Mouse (Mus musculus) MEL (cell line): ENCODE measurements around the gene Prpf40a. TPM values are rescaled to one million over a fixed set of nuclear protein-coding genes. Genes with fewer than 3 reads are reported as not detected.

ENCODE experiments used
- DNase-seq: peaks from one replicate; pipeline ENCODE4 v3.0.0; 2011; ENCODE audit warnings: low read depth, low spot score
- H3K27ac ChIP-seq: 2 replicates; pipeline ENCODE4 v1.5.1; 2012; ENCODE audit warnings: low read depth, mild to moderate bottlenecking, control low read depth, low read length, moderate library complexity; ENCODE audit not compliant: control insufficient read depth
- H3K27me3 ChIP-seq, 2 experiments: fragments of 150-350 bp in 1 of 2; sonication (generic) in 1 of 2; 2 replicates each; pipeline ENCODE4 v1.6.1; 2012; ENCODE audit warnings: low read length in 2 of 2, mild to moderate bottlenecking in 2 of 2, improper control_type of control experiment in 1 of 2, moderate library complexity in 1 of 2; ENCODE audit not compliant: insufficient read depth in 2 of 2, control insufficient read depth in 1 of 2
- H3K36me3 ChIP-seq, 2 experiments: 2 replicates each; pipeline ENCODE4 v1.6.1; 2012 to 2014; ENCODE audit warnings: low read length in 2 of 2, improper control_type of control experiment in 1 of 2, inconsistent platforms in 1 of 2, mild to moderate bottlenecking in 1 of 2; ENCODE audit not compliant: insufficient read depth in 2 of 2, control insufficient read depth in 1 of 2
- H3K4me1 ChIP-seq, 2 experiments: fragments of 150-350 bp in 1 of 2; sonication (generic) in 1 of 2; 2 replicates each; pipeline ENCODE4 v1.6.1; 2012; ENCODE audit warnings: low read length in 2 of 2, improper control_type of control experiment in 1 of 2, mild to moderate bottlenecking in 1 of 2; ENCODE audit not compliant: insufficient read depth in 2 of 2, control insufficient read depth in 1 of 2
- H3K4me3 ChIP-seq, 2 experiments: fragments of 150-350 bp in 1 of 2; sonication (generic) in 1 of 2; 2 replicates each; pipeline ENCODE4 v1.5.1; 2012; ENCODE audit warnings: low read depth in 2 of 2, low read length in 2 of 2, mild to moderate bottlenecking in 2 of 2, moderate library complexity in 2 of 2, control low read depth in 1 of 2, improper control_type of control experiment in 1 of 2; ENCODE audit not compliant: control insufficient read depth in 1 of 2, insufficient read depth in 1 of 2
- H3K79me2 ChIP-seq: 2 replicates; pipeline ENCODE4 v1.6.1; 2012; ENCODE audit warnings: mild to moderate bottlenecking, low read length, moderate library complexity; ENCODE audit not compliant: control insufficient read depth, poor library complexity, insufficient read depth
- H3K9ac ChIP-seq: 2 replicates; pipeline ENCODE4 v1.6.1; 2012; ENCODE audit warnings: low read depth, mild to moderate bottlenecking, control low read depth, low read length, moderate library complexity; ENCODE audit not compliant: control insufficient read depth, poor library complexity, severe bottlenecking
- H3K9me3 ChIP-seq: fragments of 150-350 bp; sonication (generic); replicated peaks from 2 replicates; pipeline ENCODE4 v1.6.1; 2012; ENCODE audit warnings: mild to moderate bottlenecking, low read length, improper control_type of control experiment, moderate library complexity; ENCODE audit not compliant: insufficient read depth
- CTCF ChIP-seq, 3 experiments: IDR thresholded peaks in 2 of 3; conservative IDR thresholded peaks in 1 of 3; 2 replicates each; pipeline ENCODE4 v1.5.1; 2011 to 2012; ENCODE audit warnings: low read length in 3 of 3, low read depth in 2 of 3, mild to moderate bottlenecking in 2 of 3, improper control_type of control experiment in 1 of 3, inconsistent platforms in 1 of 3, mixed read lengths in 1 of 3, moderate library complexity in 1 of 3; ENCODE audit not compliant: control insufficient read depth in 1 of 3, insufficient read depth in 1 of 3, poor library complexity in 1 of 3, severe bottlenecking in 1 of 3
- ELF1 ChIP-seq: IDR thresholded peaks from 2 replicates; pipeline ENCODE4 v1.6.1; 2014; ENCODE audit warnings: low read depth, mild to moderate bottlenecking, inconsistent platforms, low read length, improper control_type of control experiment, moderate library complexity
- MAZ ChIP-seq: IDR thresholded peaks from 2 replicates; pipeline ENCODE4 v1.6.1; 2012; ENCODE audit warnings: low read depth, mild to moderate bottlenecking, inconsistent platforms, low read length, improper control_type of control experiment
- MEF2A ChIP-seq: IDR thresholded peaks from 2 replicates; pipeline ENCODE4 v1.6.1; 2014; ENCODE audit warnings: low read depth, mild to moderate bottlenecking, inconsistent platforms, low read length, improper control_type of control experiment; ENCODE audit not compliant: poor library complexity, insufficient replicate concordance, severe bottlenecking; ENCODE audit errors: extremely low read depth
- MXI1 ChIP-seq: IDR thresholded peaks from 2 replicates; pipeline ENCODE4 v1.6.1; 2011; ENCODE audit warnings: mild to moderate bottlenecking, low read depth, low read length, improper control_type of control experiment
- MYC ChIP-seq: IDR thresholded peaks from 2 replicates; pipeline ENCODE4 v1.6.1; 2011; ENCODE audit warnings: low read depth, mild to moderate bottlenecking, low read length, improper control_type of control experiment, moderate library complexity
- NRF1 ChIP-seq: IDR thresholded peaks from 2 replicates; pipeline ENCODE4 v1.6.1; 2014; ENCODE audit warnings: low read depth, mild to moderate bottlenecking, inconsistent platforms, low read length, improper control_type of control experiment, moderate library complexity; ENCODE audit not compliant: poor library complexity, insufficient read depth, severe bottlenecking
- POLR2AphosphoS2 ChIP-seq: IDR thresholded peaks from 2 replicates; pipeline ENCODE4 v1.6.1; 2011; ENCODE audit warnings: low read length, improper control_type of control experiment
- RCOR1 ChIP-seq: IDR thresholded peaks from 2 replicates; pipeline ENCODE4 v1.6.1; 2012; ENCODE audit warnings: low read depth, mild to moderate bottlenecking, inconsistent platforms, low read length, improper control_type of control experiment
- TAL1 ChIP-seq: IDR thresholded peaks from 2 replicates; pipeline ENCODE4 v1.6.1; 2012; ENCODE audit warnings: mild to moderate bottlenecking, inconsistent platforms, low read length, moderate library complexity, mixed read lengths
- USF1 ChIP-seq: IDR thresholded peaks from 2 replicates; pipeline ENCODE4 v1.6.1; 2014; ENCODE audit warnings: low read depth, mild to moderate bottlenecking, inconsistent platforms, low read length, improper control_type of control experiment, moderate library complexity
- ZMIZ1 ChIP-seq: IDR thresholded peaks from 2 replicates; pipeline ENCODE4 v1.6.1; 2012; ENCODE audit warnings: low read depth, mild to moderate bottlenecking, inconsistent platforms, low read length, improper control_type of control experiment, moderate library complexity
- polyA plus RNA-seq, 2 experiments: library from polyadenylated mRNA; stranded (reverse) in 1 of 2; unstranded in 1 of 2; fragments of >175 nt in 1 of 2; fragments of >200 nt in 1 of 2; gene quantifications; 2 replicates each; pipeline versions ENCODE4 v1.2.1 to v1.2.4; 2012; ENCODE audit warnings: low replicate concordance in 2 of 2, low read depth in 1 of 2; ENCODE audit not compliant: insufficient read length in 2 of 2, insufficient read depth in 1 of 2, missing spikeins in 1 of 2
- total RNA-seq: library from RNA; depleted of rRNA; stranded (reverse); fragments of 300-350 nt; gene quantifications from 2 replicates; pipeline ENCODE4 v1.2.3, GENCODE M21; 2012

Gene Prpf40a
- total and polyA plus RNA-seq, 3 experiments, result 82.9 to 98.5 (median 94.9) TPM

DNA sequence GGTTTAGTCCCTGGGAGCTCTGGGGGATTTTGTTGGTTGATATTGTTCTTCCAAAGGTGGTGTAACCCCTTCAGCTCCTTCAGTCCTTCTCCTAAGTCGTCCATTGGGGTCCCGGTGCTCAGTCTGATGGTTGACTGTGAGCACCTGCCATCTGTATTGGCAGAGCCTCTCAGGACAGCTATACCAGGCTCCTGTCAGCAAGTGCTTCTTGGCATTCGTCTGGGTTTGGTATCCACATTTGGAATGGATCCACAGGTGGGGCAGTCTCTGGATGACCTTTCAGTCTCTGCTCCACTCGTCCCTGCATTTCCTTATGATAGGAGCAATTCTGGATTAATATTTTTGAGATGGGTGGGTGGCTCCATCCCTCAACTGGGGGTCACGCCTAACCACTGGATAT is 31.2 kb upstream of the Prpf40a start:
- H3K27ac ChIP-seq, result no peak overlapping the region
- TF ChIP-seq CTCF (IDR thresholded peaks at IDR 0.05 in 2 of 3, conservative IDR thresholded peaks at IDR 0.05 in 1 of 3; ENCODE audit: control insufficient read depth in 1 of 3, insufficient read depth in 1 of 3, low read depth in 2 of 3, low read length in 3 of 3, poor library complexity in 1 of 3, severe bottlenecking in 1 of 3) (no peak), POLR2AphosphoS2 (no peak; the same call in none of the 2 replicates), MAZ (no peak)
- no peak for DNase-seq
- H3K9me3 ChIP-seq, result no peaks in the 10 kb centered on the region
- H3K9ac ChIP-seq, result no peak overlapping the region
- H3K36me3 ChIP-seq, result peaks cover 0 to 3% of the 10 kb centered on the region in 2 experiments; a peak in 2 of 4 replicates
- no peaks in the 10 kb centered on the region for H3K27me3 ChIP-seq
- no peak overlapping the region for H3K4me3 ChIP-seq
- no peaks in the 10 kb centered on the region for H3K79me2 ChIP-seq
- no peaks in the 10 kb centered on the region for H3K4me1 ChIP-seq

DNA sequence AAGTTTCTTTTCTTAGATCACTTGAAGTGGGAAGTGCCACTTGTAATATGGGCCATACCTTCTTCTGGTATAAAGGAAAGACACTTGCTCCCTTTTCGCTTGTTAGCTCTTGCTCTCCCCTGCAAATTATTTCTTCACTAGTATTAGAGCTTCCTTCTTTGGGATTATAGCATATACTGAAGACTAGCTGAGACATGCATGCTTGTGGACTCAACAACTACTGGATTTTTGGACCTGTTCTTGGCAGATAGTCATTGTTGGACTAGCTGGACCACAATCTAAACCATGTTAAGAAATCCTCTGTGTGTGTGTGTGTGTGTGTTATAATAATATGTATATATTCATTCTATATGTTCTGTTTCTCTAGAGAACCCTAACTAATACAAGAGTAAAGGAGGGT is 22.4 kb upstream of the Prpf40a start:
- Histone ChIP-seq H3K79me2 (no peaks in the 10 kb centered on the region), H3K4me3 (no peak overlapping the region), H3K27me3 (no peaks in the 10 kb centered on the region), H3K9ac (no peak overlapping the region), H3K36me3 (peaks cover 0 to 35% of the 10 kb centered on the region in 2 experiments; a peak in 3 of 4 replicates), H3K9me3 (no peaks in the 10 kb centered on the region), H3K4me1 (no peaks in the 10 kb centered on the region), H3K27ac (no peak overlapping the region)
- no peak for TF ChIP-seq MYC
- no peak for TF ChIP-seq MXI1
- no peak for TF ChIP-seq ZMIZ1
- DNase-seq, result no peak

DNA sequence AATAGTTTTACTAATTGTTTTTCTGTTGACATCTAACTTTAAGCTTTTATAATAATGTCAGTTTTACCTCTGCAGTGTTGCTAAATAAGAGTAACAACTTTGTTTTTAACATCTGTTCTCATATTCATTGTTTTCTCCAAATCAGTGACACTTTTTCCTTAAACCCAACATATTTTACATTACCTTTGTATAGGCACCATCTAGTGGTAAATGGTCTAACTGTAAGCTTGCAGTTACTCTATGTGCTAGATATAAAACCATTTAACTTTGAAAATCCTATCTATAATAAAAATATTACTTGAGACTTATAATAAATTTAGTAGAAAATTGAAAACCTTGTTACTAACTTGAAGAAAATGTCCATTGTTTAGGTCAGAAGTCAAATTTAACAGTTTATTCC is 15.7 kb upstream of the Prpf40a start:
- DNase-seq, result no peak
- H3K9me3 ChIP-seq, result no peaks in the 10 kb centered on the region
- H3K27ac ChIP-seq, result no peak overlapping the region
- H3K79me2 ChIP-seq, result peaks cover 2% of the 10 kb centered on the region; the same call in 1 of the 2 replicates
- TF ChIP-seq TAL1, result no peak
- TF ChIP-seq RCOR1, result no peak
- no peak for TF ChIP-seq MEF2A
- TF ChIP-seq NRF1, result no peak
- no peak for TF ChIP-seq ELF1
- no peak for TF ChIP-seq USF1
- peak in 1 of 3 experiments; percentile 12; a peak in 1 of 6 replicates for TF ChIP-seq CTCF (IDR thresholded peaks at IDR 0.05 in 2 of 3, conservative IDR thresholded peaks at IDR 0.05 in 1 of 3; ENCODE audit: control insufficient read depth in 1 of 3, insufficient read depth in 1 of 3, low read depth in 2 of 3, low read length in 3 of 3, poor library complexity in 1 of 3, severe bottlenecking in 1 of 3)
- TF ChIP-seq, all 39 proteins: peak for 1
- Histone ChIP-seq H3K4me3 (no peak overlapping the region), H3K36me3 (peaks cover 4 to 48% of the 10 kb centered on the region in 2 experiments; a peak in 3 of 4 replicates), H3K27me3 (no peaks in the 10 kb centered on the region), H3K4me1 (no peaks in the 10 kb centered on the region), H3K9ac (no peak overlapping the region)
